Mouse (Mus musculus) T-cell, adult 2 months (primary cell): ENCODE results near the gene Tenm3.

Experiments used
- DNase-seq: peaks from one replicate; pipeline ENCODE4 v3.0.0; 2022; ENCODE audit warnings: low spot score

Gene Tenm3

GRCm38 (mm10) chr8:48450397-48451246 lies 393.1 kb downstream of the Tenm3 start:
- DNase-seq: no peak

DNA sequence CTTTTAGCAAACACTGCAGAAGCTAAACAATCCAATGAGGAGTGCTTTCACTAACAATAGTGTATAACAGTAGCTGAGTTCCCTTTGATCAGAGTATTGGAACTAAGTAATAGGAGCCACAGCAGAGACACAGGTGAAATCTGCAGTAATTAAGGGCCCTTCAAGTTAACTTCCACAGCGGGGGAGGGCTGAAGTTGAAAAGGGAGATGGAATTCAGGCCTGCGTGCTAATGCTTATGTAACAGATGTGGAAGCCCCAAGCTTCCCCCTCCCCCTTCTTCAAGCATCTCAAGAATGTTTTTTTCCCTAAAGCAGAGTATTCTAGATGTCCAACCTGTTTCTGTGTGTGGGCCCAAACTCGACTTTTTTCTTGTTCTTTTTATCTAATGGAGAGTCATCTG lies 394.1 kb downstream of the Tenm3 start:
- DNase-seq: no peak

DNA sequence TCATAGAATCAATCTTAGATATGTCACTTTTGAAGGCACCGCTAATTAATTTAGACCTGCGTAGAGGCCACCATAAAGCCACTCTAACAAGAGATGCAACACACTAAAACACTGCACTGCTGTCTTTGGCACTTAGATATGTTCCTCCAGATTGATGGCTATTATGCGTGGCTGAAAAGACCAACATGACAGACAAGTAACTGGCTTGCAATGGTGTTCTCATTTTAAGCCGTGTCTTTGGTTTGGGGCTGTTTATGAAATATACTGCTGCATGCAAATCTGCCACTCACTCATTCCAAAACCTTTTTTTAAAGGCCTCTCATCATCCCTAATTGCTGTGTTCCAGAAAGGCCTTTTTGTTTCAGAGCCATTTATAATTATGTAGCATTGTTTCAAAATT lies 398.1 kb downstream of the Tenm3 start:
- DNase-seq: no peak

DNA sequence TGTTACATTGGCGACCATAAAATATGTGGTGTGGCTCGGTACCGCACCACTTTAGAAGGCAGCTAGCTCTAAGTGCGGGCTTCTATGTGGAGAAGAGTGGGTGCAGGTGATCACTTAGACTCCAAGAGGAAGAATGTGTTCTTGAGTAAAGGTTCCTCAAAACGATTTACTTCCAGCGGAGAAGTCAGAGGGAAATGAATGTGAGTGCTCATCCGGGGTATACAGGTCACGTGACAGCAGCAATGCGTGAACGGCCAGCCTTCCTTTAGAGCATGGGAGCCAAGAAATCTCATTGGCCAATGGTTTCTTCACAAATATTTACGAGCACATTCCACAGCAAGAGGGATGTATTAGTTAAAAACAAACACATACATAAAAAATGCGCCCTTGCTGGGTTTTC lies 404.3 kb downstream of the Tenm3 start:
- no peak for DNase-seq

GRCm38 (mm10) chr8:48437523-48438207 lies 406.1 kb downstream of the Tenm3 start:
- no peak for DNase-seq

- DNase-seq: peak; percentile 74
Observed at GRCm38 (mm10) chr8:48425101-48425500, 418.6 kb downstream of the Tenm3 start.

- no peak for DNase-seq
Observed at GRCm38 (mm10) chr8:48417714-48418113, 426.0 kb downstream of the Tenm3 start.

DNA sequence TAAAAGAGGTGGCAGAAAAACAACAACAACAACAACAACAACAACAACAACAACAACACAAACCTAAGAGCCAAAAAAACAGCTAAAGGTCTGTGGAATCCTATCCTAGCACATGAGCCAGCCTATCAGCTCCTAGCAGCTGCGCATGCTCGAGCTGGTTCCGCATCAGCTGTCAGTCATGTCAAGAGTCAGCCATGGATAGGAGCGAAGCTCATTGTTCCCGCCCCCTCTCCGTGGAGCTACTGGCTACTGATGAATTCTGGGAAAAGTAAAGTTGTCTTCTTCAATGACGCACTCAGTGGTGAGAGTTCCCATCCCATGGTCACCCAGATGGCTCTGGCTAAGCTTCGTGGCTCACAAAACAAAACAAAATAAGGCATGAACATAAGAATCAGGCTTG lies 432.8 kb downstream of the Tenm3 start:
- DNase-seq: no peak

GRCm38 (mm10) chr8:48400572-48400972 lies 443.2 kb downstream of the Tenm3 start:
- no peak for DNase-seq

GRCm38 (mm10) chr8:48385833-48386232 lies 457.9 kb downstream of the Tenm3 start:
- DNase-seq: no peak

DNA sequence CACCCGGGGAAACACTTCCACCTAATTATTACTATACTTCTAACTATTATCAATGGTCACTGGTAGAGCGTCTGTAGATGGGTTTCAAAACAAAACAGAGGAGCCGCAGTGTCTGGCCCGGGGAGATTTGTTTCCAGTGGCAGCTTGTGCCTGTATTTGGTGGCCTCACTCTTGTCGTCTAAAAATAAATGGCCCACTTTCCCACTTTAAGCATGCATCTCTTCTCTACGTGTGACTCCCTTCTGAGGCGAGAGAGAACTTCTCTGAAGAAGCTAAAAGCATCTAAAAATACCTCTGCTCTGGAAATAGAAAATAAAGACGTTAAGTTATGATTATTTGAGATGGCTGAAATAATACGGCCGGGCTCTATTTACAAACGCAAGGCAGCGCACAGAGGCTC lies 463.7 kb downstream of the Tenm3 start:
- DNase-seq: no peak

GRCm38 (mm10) chr8:48376774-48377173 lies 467.0 kb downstream of the Tenm3 start:
- no peak for DNase-seq

- DNase-seq: no peak
Observed at GRCm38 (mm10) chr8:48375183-48375582, 468.6 kb downstream of the Tenm3 start.

GRCm38 (mm10) chr8:48373404-48373803 lies 470.3 kb downstream of the Tenm3 start:
- no peak for DNase-seq

GRCm38 (mm10) chr8:48367164-48367563 lies 476.6 kb downstream of the Tenm3 start:
- no peak for DNase-seq

DNA sequence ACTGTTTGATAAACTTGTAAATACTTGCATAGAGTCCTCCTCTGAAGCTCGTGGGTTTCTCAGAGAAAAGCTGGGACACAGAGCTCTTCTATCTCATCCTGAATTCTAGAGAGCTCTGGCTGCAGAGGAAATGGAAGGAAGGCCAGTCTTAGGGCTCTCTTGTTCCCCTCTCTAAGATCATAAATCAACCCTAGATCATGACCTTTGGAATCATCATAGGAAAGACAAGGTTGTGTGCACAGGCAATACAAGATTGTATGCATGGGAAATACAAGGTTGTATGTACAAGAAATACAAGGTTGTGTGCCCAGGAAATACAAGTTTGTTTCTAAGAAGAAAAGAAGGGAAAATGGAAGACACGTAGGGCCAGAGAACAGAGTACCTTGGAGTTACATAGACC lies 486.9 kb downstream of the Tenm3 start:
- DNase-seq: no peak

- DNase-seq: no peak
Observed at GRCm38 (mm10) chr8:48353458-48353857, 490.3 kb downstream of the Tenm3 start.

DNA sequence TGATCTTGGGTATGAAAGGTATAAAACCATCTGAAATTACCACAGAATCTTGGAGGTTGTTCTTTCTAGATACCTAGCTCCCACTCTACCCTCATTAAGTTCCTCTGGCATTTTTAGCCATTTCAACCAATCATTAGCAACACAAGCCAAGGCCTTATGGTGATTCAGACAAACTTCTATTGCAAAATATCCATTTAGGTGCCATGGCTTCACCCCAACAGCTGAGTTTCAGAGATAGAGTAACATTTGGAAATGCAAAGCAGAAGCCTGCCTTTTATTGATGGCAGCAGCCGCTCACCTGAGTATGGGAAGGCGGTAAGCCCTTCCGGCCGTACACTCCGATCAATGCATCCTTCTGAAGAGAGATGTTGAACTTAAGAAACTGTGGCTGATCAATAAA lies 494.9 kb downstream of the Tenm3 start:
- no peak for DNase-seq

- no peak for DNase-seq
Observed at GRCm38 (mm10) chr8:48348386-48348785, 495.4 kb downstream of the Tenm3 start.

GRCm38 (mm10) chr8:48343067-48343420 lies 500.7 kb downstream of the Tenm3 start:
- DNase-seq: no peak

- no peak for DNase-seq
Observed at GRCm38 (mm10) chr8:48342321-48343066, 501.3 kb downstream of the Tenm3 start.

GRCm38 (mm10) chr8:48341692-48342091 lies 502.1 kb downstream of the Tenm3 start:
- no peak for DNase-seq

DNA sequence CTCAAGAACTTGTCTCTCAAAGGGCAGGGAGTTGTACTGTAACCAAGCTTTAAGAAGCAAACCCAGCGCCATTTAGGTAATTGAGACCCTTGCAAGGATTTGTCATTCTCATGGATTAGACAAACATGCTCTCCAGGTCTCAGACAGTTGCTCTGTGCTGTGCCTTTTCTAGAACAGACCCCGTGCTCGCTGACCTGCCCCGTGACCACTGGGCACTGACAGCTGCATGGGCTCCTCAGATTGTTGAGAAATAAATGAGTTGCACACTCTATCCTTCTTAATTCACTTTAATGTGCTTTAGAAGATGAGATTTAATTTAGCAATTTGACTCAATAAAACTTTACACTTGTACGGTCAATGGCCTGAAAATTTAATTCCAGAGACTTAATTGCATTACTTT lies 502.5 kb downstream of the Tenm3 start:
- DNase-seq: no peak
